Comparison of ENCODE assay signal across 15 mouse cellular contexts in genomic region chr17:76111315-76112195, GRCm38 (mm10).
DNase-seq lines count a peak whose midpoint lies in the region; ATAC-seq and TF ChIP-seq lines count a peak whose summit lies in the region.
"Had no signal": no experiment of that assay in that cellular context is flagged by ENCODE, and none has a peak within 500 bp of the region (broad histone marks: within the 10 kb centered on the region; RNA-seq: fewer than 3 reads in every experiment).

No protein-coding gene starts in this region.

- no peaks in the 10 kb centered on the region; the same call in 1 of the 2 replicates for H3K36me3 ChIP-seq in ES-Bruce4 (ENCODE audit: control insufficient read depth, insufficient read depth, low read length, poor library complexity, severe bottlenecking)
- H3K36me3 ChIP-seq in forebrain, postnatal 0 days (ENCODE audit: insufficient read depth), result no peaks in the 10 kb centered on the region
- H3K36me3 ChIP-seq in midbrain, embryonic 13.5 days, result no peaks in the 10 kb centered on the region
- H3K36me3 ChIP-seq: kidney, embryonic 15.5 days had no signal

- H3K4me1 ChIP-seq in ES-Bruce4 (ENCODE audit: control insufficient read depth, insufficient read depth, low read length), result peaks cover 5% of the 10 kb centered on the region
- H3K4me1 ChIP-seq in forebrain, postnatal 0 days (ENCODE audit: insufficient read depth), result no peaks in the 10 kb centered on the region
- peaks cover 10% of the 10 kb centered on the region for H3K4me1 ChIP-seq in midbrain, embryonic 13.5 days (replicated peaks)
- H3K4me1 ChIP-seq: kidney, embryonic 15.5 days; megakaryocyte, embryonic 14.5 days had no signal

- no peak for TF ChIP-seq POLR2A in ES-Bruce4 (IDR thresholded peaks at IDR 0.05; ENCODE audit: insufficient read depth, low read length)

- no peak overlapping the region for H3K9ac ChIP-seq in ES-Bruce4 (ENCODE audit: low read depth, poor library complexity, severe bottlenecking)
- no peak overlapping the region for H3K9ac ChIP-seq in forebrain, postnatal 0 days
- H3K9ac ChIP-seq in midbrain, embryonic 13.5 days (replicated peaks), result no peak overlapping the region
- H3K9ac ChIP-seq: kidney, embryonic 15.5 days; liver, embryonic 14.5 days had no signal

- no peaks in the 10 kb centered on the region for H3K9me3 ChIP-seq in ES-Bruce4 (replicated peaks; ENCODE audit: control insufficient read depth, insufficient read depth, low read length, poor library complexity, severe bottlenecking)
- H3K9me3 ChIP-seq in forebrain, postnatal 0 days (ENCODE audit: low read length), result no peaks in the 10 kb centered on the region
- H3K9me3 ChIP-seq in midbrain, embryonic 13.5 days, result no peaks in the 10 kb centered on the region
- H3K9me3 ChIP-seq: kidney, embryonic 15.5 days had no signal

- H3K4me3 ChIP-seq in ES-Bruce4 (ENCODE audit: low read depth, low read length), result no peak overlapping the region
- H3K4me3 ChIP-seq in forebrain, postnatal 0 days (ENCODE audit: low read depth, low read length), result no peak overlapping the region
- no peak overlapping the region for H3K4me3 ChIP-seq in midbrain, embryonic 13.5 days (replicated peaks)
- H3K4me3 ChIP-seq: kidney, embryonic 15.5 days; megakaryocyte, embryonic 14.5 days had no signal

- peak; percentile 61; the same call in 1 of the 2 replicates for TF ChIP-seq EP300 in ES-Bruce4 (IDR thresholded peaks at IDR 0.05; ENCODE audit: insufficient read depth, low read depth, low read length)

- whole genome bisulfite sequencing in forebrain, postnatal 0 days, result 33% methylated on average over 9 of the region's 9 CpGs
- 62% methylated on average over 9 of the region's 9 CpGs for WGBS in midbrain, embryonic 13.5 days

- TF ChIP-seq CTCF in ES-Bruce4 (IDR thresholded peaks at IDR 0.05; ENCODE audit: low read depth, low read length), result no peak
- no peak for TF ChIP-seq CTCF in forebrain, postnatal 0 days (IDR thresholded peaks at IDR 0.05; ENCODE audit: low read depth)

- H3K27ac ChIP-seq in ES-Bruce4 (ENCODE audit: insufficient read depth, low read length), result peak overlapping the region; percentile 37
- H3K27ac ChIP-seq in forebrain, postnatal 0 days (ENCODE audit: low read depth, low read length), result no peak overlapping the region
- H3K27ac ChIP-seq in midbrain, embryonic 13.5 days, result no peak overlapping the region
- H3K27ac ChIP-seq: kidney, embryonic 15.5 days; liver, embryonic 14.5 days had no signal

- DNase-seq in brain, adult 2 months (ENCODE audit: low read depth, low spot score), result peak; percentile 33
- peak; percentile 37 for DNase-seq in forebrain, postnatal 0 days
- no peak for DNase-seq in urinary bladder, postnatal 36 days (ENCODE audit: low spot score in 2 of 2)
- DNase-seq in spleen, postnatal 36 days (ENCODE audit: low spot score in 2 of 2), result no peak
- DNase-seq in adrenal gland, postnatal 25 days, result no peak
- no peak for DNase-seq in cerebellum, adult 11-12 months
- DNase-seq: adrenal gland, adult 2 months; cerebellum, postnatal 25 days; right cerebral cortex, postnatal 25 days had no signal

- peak; percentile 95 for ATAC-seq in forebrain, postnatal 0 days
- ATAC-seq in midbrain, embryonic 13.5 days, result peak; percentile 95

- no peaks in the 10 kb centered on the region; the same call in none of the 2 replicates for H3K27me3 ChIP-seq in ES-Bruce4 (ENCODE audit: control insufficient read depth, insufficient read depth, low read length, poor library complexity, severe bottlenecking)
- H3K27me3 ChIP-seq in forebrain, postnatal 0 days (ENCODE audit: insufficient read depth, low read length), result no peaks in the 10 kb centered on the region
- peaks cover 21% of the 10 kb centered on the region for H3K27me3 ChIP-seq in midbrain, embryonic 13.5 days
- H3K27me3 ChIP-seq: CH12.LX; kidney, embryonic 15.5 days; megakaryocyte, embryonic 14.5 days had no signal

- no peak overlapping the region for H3K4me2 ChIP-seq in forebrain, postnatal 0 days (ENCODE audit: low read depth)
- H3K4me2 ChIP-seq in midbrain, embryonic 13.5 days (replicated peaks), result no peak overlapping the region
- H3K4me2 ChIP-seq: kidney, embryonic 15.5 days had no signal

Comparison
In these comparisons a context has a peak if more than half of its experiments do, and no peak if none do; other contexts are left out.
1. DNase-seq: peak in brain, adult 2 months (single experiment) and forebrain, postnatal 0 days (single experiment); none in urinary bladder, postnatal 36 days (0 of 2), spleen, postnatal 36 days (0 of 2), adrenal gland, postnatal 25 days (single experiment) and cerebellum, adult 11-12 months (single experiment).